Comparison of ENCODE assay signal across 17 mouse cellular contexts in genomic region chr6:119233066-119233465, GRCm38 (mm10). TPM values are rescaled to one million over a fixed set of nuclear protein-coding genes. Genes with fewer than 3 reads are reported as not detected.
DNase-seq lines count a peak whose midpoint lies in the region; ATAC-seq lines count a peak whose summit lies in the region.
"Had no signal": no experiment of that assay in that cellular context is flagged by ENCODE, and none has a peak within 500 bp of the region (broad histone marks: within the 10 kb centered on the region; RNA-seq: fewer than 3 reads in every experiment).

No protein-coding gene starts in this region.

- no peaks in the 10 kb centered on the region for H3K36me3 ChIP-seq in kidney, embryonic 14.5 days (ENCODE audit: control insufficient read depth, insufficient read depth, low read length)
- H3K36me3 ChIP-seq in embryonic facial prominence, embryonic 11.5 days (replicated peaks; ENCODE audit: control insufficient read depth, insufficient read depth, low read depth, low read length): no peaks in the 10 kb centered on the region
- H3K36me3 ChIP-seq: G1E; hindbrain, embryonic 15.5 days; limb, embryonic 12.5 days; neural tube, embryonic 13.5 days had no signal

- no peak for ATAC-seq in kidney, embryonic 14.5 days (ENCODE audit: low FRiP score, low TSS enrichment)
- ATAC-seq in embryonic facial prominence, embryonic 11.5 days (replicated peaks; ENCODE audit: insufficient number of reproducible peaks, low FRiP score, low TSS enrichment, low read depth): no peak

- peak; percentile 59 for DNase-seq in kidney, postnatal 10 days
- DNase-seq in urinary bladder, postnatal 14 days (ENCODE audit: low spot score): peak; percentile 30
- DNase-seq in urinary bladder, postnatal 10 days (ENCODE audit: low spot score): no peak
- peak; percentile 75 for DNase-seq in embryonic facial prominence, embryonic 11.5 days (ENCODE audit: low spot score)
- DNase-seq in gastrocnemius, postnatal 25 days: no peak
- DNase-seq in layer of hippocampus, adult 9-10 months (ENCODE audit: low spot score): no peak
- DNase-seq: cerebellum, adult 18-20 months; gastrocnemius, adult 2 months; right cerebral cortex, postnatal 14 days had no signal

- no peak overlapping the region for H3K4me2 ChIP-seq in kidney, embryonic 14.5 days (replicated peaks; ENCODE audit: low read depth, low read length)
- no peak overlapping the region for H3K4me2 ChIP-seq in embryonic facial prominence, embryonic 11.5 days (ENCODE audit: low read depth, low read length)
- H3K4me2 ChIP-seq: hindbrain, embryonic 15.5 days; limb, embryonic 12.5 days; neural tube, embryonic 13.5 days had no signal

- H3K4me3 ChIP-seq in kidney, embryonic 14.5 days (ENCODE audit: low read length): no peak overlapping the region
- no peak overlapping the region for H3K4me3 ChIP-seq in embryonic facial prominence, embryonic 11.5 days (ENCODE audit: low read depth, low read length)
- H3K4me3 ChIP-seq: gastrocnemius, adult 2 months; hindbrain, embryonic 15.5 days; layer of hippocampus, adult 2 months; limb, embryonic 12.5 days; megakaryocyte, embryonic 14.5 days; neural tube, embryonic 13.5 days had no signal

- 11% methylated on average over 3 of the region's 3 CpGs for WGBS in kidney, embryonic 14.5 days
- WGBS in embryonic facial prominence, embryonic 11.5 days: 27% methylated on average over 3 of the region's 3 CpGs

- H3K9me3 ChIP-seq in kidney, embryonic 14.5 days (ENCODE audit: control insufficient read depth, low read length): no peaks in the 10 kb centered on the region
- no peaks in the 10 kb centered on the region for H3K9me3 ChIP-seq in embryonic facial prominence, embryonic 11.5 days (replicated peaks; ENCODE audit: control insufficient read depth, low read length)
- H3K9me3 ChIP-seq: G1E; hindbrain, embryonic 15.5 days; limb, embryonic 12.5 days; megakaryocyte, embryonic 14.5 days; neural tube, embryonic 13.5 days had no signal

- no peak overlapping the region for H3K9ac ChIP-seq in kidney, embryonic 14.5 days (ENCODE audit: low read depth, low read length)
- no peak overlapping the region for H3K9ac ChIP-seq in embryonic facial prominence, embryonic 11.5 days (replicated peaks; ENCODE audit: low read length)
- H3K9ac ChIP-seq: hindbrain, embryonic 15.5 days; limb, embryonic 12.5 days; neural tube, embryonic 13.5 days had no signal

- H3K4me1 ChIP-seq in kidney, embryonic 14.5 days (ENCODE audit: control insufficient read depth, insufficient read depth, low read length): no peaks in the 10 kb centered on the region
- no peaks in the 10 kb centered on the region for H3K4me1 ChIP-seq in embryonic facial prominence, embryonic 11.5 days (ENCODE audit: control insufficient read depth, insufficient read depth, low read length)
- H3K4me1 ChIP-seq: limb, embryonic 12.5 days had no signal

- no peak overlapping the region for H3K27ac ChIP-seq in kidney, embryonic 14.5 days (ENCODE audit: low read depth, low read length)
- H3K27ac ChIP-seq in embryonic facial prominence, embryonic 11.5 days (replicated peaks; ENCODE audit: low read depth, low read length): no peak overlapping the region
- H3K27ac ChIP-seq: gastrocnemius, adult 2 months; hindbrain, embryonic 15.5 days; layer of hippocampus, adult 2 months; limb, embryonic 12.5 days; neural tube, embryonic 13.5 days had no signal

- H3K27me3 ChIP-seq in kidney, embryonic 14.5 days (ENCODE audit: control insufficient read depth, insufficient read depth, low read length): no peaks in the 10 kb centered on the region
- H3K27me3 ChIP-seq in embryonic facial prominence, embryonic 11.5 days (ENCODE audit: control insufficient read depth, insufficient read depth, low read length): no peaks in the 10 kb centered on the region
- H3K27me3 ChIP-seq: hindbrain, embryonic 15.5 days; limb, embryonic 12.5 days; neural tube, embryonic 13.5 days had no signal

RNA-seq across cellular contexts. Expression of gene Cacna2d4, which starts 3.3 kb away (rescaled TPM):
- 0.03 TPM in 1 of 2 replicates, not detected in the other for polyA plus RNA-seq in kidney, embryonic 14.5 days (2014; fragmentation: Nextera tagmentation; extraction: Ambion mirVana)
- polyA plus RNA-seq in embryonic facial prominence, embryonic 11.5 days (2014; fragmentation: Nextera tagmentation; extraction: Ambion mirVana): not detected in 2 replicates
- 1 to 10 TPM; 1.5 to 2.3 TPM for total RNA-seq in gastrocnemius, postnatal 25 days (2021)
- total RNA-seq: adrenal gland, postnatal 36 days had no signal
- polyA plus RNA-seq: G1E; limb, embryonic 12.5 days had no signal

RNA-seq across cellular contexts. Expression of gene Cacna1c, which starts 36.8 kb away (rescaled TPM):
- 1.7 and 3.3 TPM in 2 replicates for polyA plus RNA-seq in kidney, embryonic 14.5 days (2014; fragmentation: Nextera tagmentation; extraction: Ambion mirVana)
- polyA plus RNA-seq in embryonic facial prominence, embryonic 11.5 days (2014; fragmentation: Nextera tagmentation; extraction: Ambion mirVana): 4.3 and 4.7 TPM in 2 replicates
- total RNA-seq in gastrocnemius, postnatal 25 days (2021): 1 to 10 TPM; 2.1 to 2.7 TPM
- polyA plus RNA-seq: G1E had no signal

RNA-seq across cellular contexts. Expression of gene Dcp1b, which starts 58.0 kb away (rescaled TPM):
- 9.3 and 9.4 TPM in 2 replicates for polyA plus RNA-seq in kidney, embryonic 14.5 days (2014; fragmentation: Nextera tagmentation; extraction: Ambion mirVana)
- 7.3 and 7.9 TPM in 2 replicates for polyA plus RNA-seq in embryonic facial prominence, embryonic 11.5 days (2014; fragmentation: Nextera tagmentation; extraction: Ambion mirVana)
- 1 to 10 TPM; 3.9 to 4.2 TPM for total RNA-seq in gastrocnemius, postnatal 25 days (2021)

Comparison
In these comparisons a context has a peak if more than half of its experiments do, and no peak if none do; other contexts are left out.
1. DNase-seq: peak in kidney, postnatal 10 days (single experiment), urinary bladder, postnatal 14 days (single experiment) and embryonic facial prominence, embryonic 11.5 days (single experiment); none in urinary bladder, postnatal 10 days (single experiment), gastrocnemius, postnatal 25 days (single experiment) and layer of hippocampus, adult 9-10 months (single experiment).